Mouse (Mus musculus) limb, embryonic 13.5 days (tissue): ENCODE measurements around the gene Nisch. TPM values are rescaled to one million over a fixed set of nuclear protein-coding genes. Genes with fewer than 3 reads are reported as not detected.

ENCODE experiments used
- ATAC-seq: fragments of 200-750 bp; cut with Nextera tagmentation; 2 replicates; pipeline ENCODE4 v1.8.0; 2017; ENCODE audit warnings: low read depth, moderate number of reproducible peaks, moderate TSS enrichment; ENCODE audit not compliant: low FRiP score
- H3K27ac ChIP-seq: fragments of 300-500 bp; sonication (generic); 2 replicates; pipeline ENCODE4 v1.5.1; 2015; ENCODE audit warnings: inconsistent platforms, mild to moderate bottlenecking, moderate library complexity
- H3K27me3 ChIP-seq: fragments of 300-500 bp; sonication (generic); 2 replicates; pipeline ENCODE4 v1.6.1; 2015; ENCODE audit warnings: mild to moderate bottlenecking, inconsistent platforms
- H3K36me3 ChIP-seq: fragments of 300-500 bp; sonication (generic); 2 replicates; pipeline ENCODE4 v1.6.1; 2015; ENCODE audit warnings: inconsistent platforms, mild to moderate bottlenecking, moderate library complexity
- H3K4me1 ChIP-seq: fragments of 300-500 bp; sonication (generic); 2 replicates; pipeline ENCODE4 v1.6.1; 2015; ENCODE audit warnings: inconsistent platforms
- H3K4me2 ChIP-seq: fragments of 300-500 bp; sonication (generic); replicated peaks from 2 replicates; pipeline ENCODE4 v1.6.1; 2015; ENCODE audit warnings: inconsistent platforms, mild to moderate bottlenecking, moderate library complexity
- H3K4me3 ChIP-seq: fragments of 300-500 bp; sonication (generic); 2 replicates; pipeline ENCODE4 v1.5.1; 2015; ENCODE audit warnings: moderate library complexity, mild to moderate bottlenecking, inconsistent platforms
- H3K9ac ChIP-seq: fragments of 300-500 bp; sonication (generic); 2 replicates; pipeline ENCODE4 v1.6.1; 2015; ENCODE audit warnings: mild to moderate bottlenecking, inconsistent platforms
- H3K9me3 ChIP-seq: fragments of 300-500 bp; sonication (generic); 2 replicates; pipeline ENCODE4 v1.6.1; 2016; ENCODE audit warnings: inconsistent platforms
- WGBS: fragments of 180-500 bp; shearing (Covaris S2); methylation state at CpG from one replicate; pipeline ENCODE4 v1.1.7; 2015; 5-methylcytosine and 5-hydroxymethylcytosine counted together
- polyA plus RNA-seq: library from polyadenylated mRNA; unstranded; fragments of >200 nt; fragmentation: Nextera tagmentation; extraction: Ambion mirVana; gene quantifications from 2 replicates; pipeline ENCODE4 v1.2.1, GENCODE M21; 2015

Nisch gene
- polyA plus RNA-seq, 1 experiment from 2014 or later: 480 TPM

GRCm38 (mm10) chr14:31199599-31199998 is 17.1 kb downstream of the Nisch start:
- Histone ChIP-seq H3K9me3 (no peaks in the 10 kb centered on the region), H3K27me3 (no peaks in the 10 kb centered on the region), H3K9ac (no peak overlapping the region), H3K36me3 (peaks cover 95% of the 10 kb centered on the region), H3K4me3 (no peak overlapping the region), H3K4me2 (no peak overlapping the region), H3K4me1 (peaks cover 11% of the 10 kb centered on the region), H3K27ac (no peak overlapping the region)
- no peak for ATAC-seq
- 91% methylated on average over 7 of the region's 7 CpGs for WGBS

- Histone ChIP-seq H3K36me3 (peaks cover 95% of the 10 kb centered on the region), H3K27ac (no peak overlapping the region), H3K27me3 (no peaks in the 10 kb centered on the region), H3K4me2 (no peak overlapping the region), H3K9ac (no peak overlapping the region), H3K4me3 (no peak overlapping the region), H3K4me1 (0 out of 2 replicates have a peak, but pooled peaks cover 3% of the 10 kb centered on the region), H3K9me3 (no peaks in the 10 kb centered on the region)
- 82% methylated on average over 16 of the region's 16 CpGs for WGBS
- 0 out of 2 replicates have a peak, but pooled peaks have one; percentile 62 for ATAC-seq
Measured at GRCm38 (mm10) chr14:31197547-31198516, 18.9 kb downstream of the Nisch start.

DNA sequence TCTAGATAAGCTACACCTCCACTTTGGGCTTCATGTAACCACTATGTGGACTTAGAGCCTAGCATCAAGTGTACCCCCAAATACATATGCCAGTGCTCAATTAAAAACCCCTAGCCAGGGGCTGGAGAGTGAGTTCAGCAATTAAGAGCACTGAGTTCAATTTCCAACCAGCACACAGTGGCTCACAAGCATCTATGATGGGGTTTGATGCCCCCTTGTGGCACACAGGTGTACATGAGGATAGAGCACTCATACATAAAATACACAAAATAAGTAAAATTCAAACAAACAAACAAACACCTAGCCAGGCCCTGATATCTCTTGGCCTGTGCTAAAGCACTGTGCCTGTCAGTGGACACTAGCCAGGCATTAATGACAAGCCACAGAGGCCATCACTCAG is 20.8 kb downstream of the Nisch start:
- Histone ChIP-seq H3K4me2 (no peak overlapping the region), H3K4me1 (no peaks in the 10 kb centered on the region), H3K9me3 (no peaks in the 10 kb centered on the region), H3K4me3 (no peak overlapping the region), H3K9ac (no peak overlapping the region), H3K27ac (no peak overlapping the region), H3K36me3 (peaks cover 95% of the 10 kb centered on the region), H3K27me3 (no peaks in the 10 kb centered on the region)
- ATAC-seq: no peak

DNA sequence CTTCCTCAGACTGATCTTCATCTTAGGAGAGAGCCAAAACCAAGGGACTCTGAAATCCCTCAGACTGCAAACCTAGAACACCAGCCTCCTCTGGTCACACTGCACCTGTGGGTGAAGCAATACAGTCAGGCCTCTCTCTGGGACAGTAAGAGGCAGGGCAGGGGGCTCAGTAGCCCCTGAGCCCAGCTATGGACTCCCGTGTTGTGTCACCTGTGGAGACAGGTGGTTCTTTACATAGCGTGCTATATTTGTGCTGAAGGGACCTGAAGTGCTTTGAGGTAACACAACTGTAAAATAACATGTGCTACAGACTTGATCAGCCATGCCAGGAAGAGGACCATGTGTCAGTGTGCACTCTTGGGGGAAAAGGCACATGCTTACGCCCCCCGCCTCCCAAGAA is 21.2 kb downstream of the Nisch start:
- no peak for ATAC-seq
- H3K27ac ChIP-seq: no peak overlapping the region
- H3K4me1 ChIP-seq: no peaks in the 10 kb centered on the region
- WGBS: 95% methylated on average over 4 of the region's 4 CpGs
- H3K9ac ChIP-seq: no peak overlapping the region
- no peaks in the 10 kb centered on the region for H3K9me3 ChIP-seq
- no peak overlapping the region for H3K4me3 ChIP-seq
- H3K4me2 ChIP-seq: no peak overlapping the region
- H3K36me3 ChIP-seq: peaks cover 95% of the 10 kb centered on the region
- H3K27me3 ChIP-seq: no peaks in the 10 kb centered on the region

- WGBS: 79% methylated on average over 14 of the region's 14 CpGs
- ATAC-seq: no peak
- Histone ChIP-seq H3K9ac (no peak overlapping the region), H3K4me3 (no peak overlapping the region), H3K9me3 (no peaks in the 10 kb centered on the region), H3K27ac (no peak overlapping the region), H3K36me3 (peaks cover 95% of the 10 kb centered on the region), H3K4me2 (no peak overlapping the region), H3K4me1 (no peaks in the 10 kb centered on the region), H3K27me3 (no peaks in the 10 kb centered on the region)
Measured at GRCm38 (mm10) chr14:31194891-31195513, 21.7 kb downstream of the Nisch start.

DNA sequence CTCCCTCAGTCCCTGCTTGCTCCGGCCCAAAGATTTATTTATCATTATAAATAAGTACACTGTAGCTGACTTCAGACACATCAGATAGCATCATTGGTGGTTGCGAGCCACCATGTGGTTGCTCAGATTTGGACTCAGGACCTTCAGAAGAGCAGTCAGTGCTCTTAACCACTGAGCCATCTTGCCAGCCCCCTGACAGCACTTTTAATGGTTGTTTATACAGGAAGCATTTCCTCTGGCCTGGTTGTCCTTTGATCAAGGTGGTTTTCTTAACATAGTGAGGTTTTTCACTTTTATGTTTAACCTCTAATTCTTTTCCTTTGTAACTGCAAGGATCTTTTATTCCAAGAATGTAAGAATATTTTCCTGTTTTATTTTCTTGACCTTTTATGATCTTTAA is 22.3 kb downstream of the Nisch start:
- no peak overlapping the region for H3K4me3 ChIP-seq
- H3K4me2 ChIP-seq: no peak overlapping the region
- no peaks in the 10 kb centered on the region for H3K4me1 ChIP-seq
- H3K9ac ChIP-seq: no peak overlapping the region
- peaks cover 95% of the 10 kb centered on the region for H3K36me3 ChIP-seq
- no peak for ATAC-seq
- H3K27ac ChIP-seq: no peak overlapping the region
- no peaks in the 10 kb centered on the region for H3K9me3 ChIP-seq
- WGBS: 94% methylated on average over 2 of the region's 2 CpGs
- H3K27me3 ChIP-seq: no peaks in the 10 kb centered on the region

- H3K9ac ChIP-seq: no peak overlapping the region
- H3K4me3 ChIP-seq: no peak overlapping the region
- H3K27ac ChIP-seq: no peak overlapping the region
- peaks cover 96% of the 10 kb centered on the region for H3K36me3 ChIP-seq
- no peak for ATAC-seq
- H3K9me3 ChIP-seq: no peaks in the 10 kb centered on the region
- no peaks in the 10 kb centered on the region for H3K4me1 ChIP-seq
- WGBS: 84% methylated on average over 7 of the region's 7 CpGs
- H3K27me3 ChIP-seq: no peaks in the 10 kb centered on the region
- H3K4me2 ChIP-seq: no peak overlapping the region
Measured at GRCm38 (mm10) chr14:31193791-31194190, 23.0 kb downstream of the Nisch start.

GRCm38 (mm10) chr14:31191936-31192335 is 24.8 kb downstream of the Nisch start:
- 76% methylated on average over 2 of the region's 2 CpGs for whole genome bisulfite sequencing
- no peak overlapping the region for H3K4me2 ChIP-seq

GRCm38 (mm10) chr14:31189348-31189747 is 27.4 kb downstream of the Nisch start:
- Histone ChIP-seq H3K27me3 (no peaks in the 10 kb centered on the region), H3K9ac (no peak overlapping the region), H3K4me3 (no peak overlapping the region), H3K4me1 (no peaks in the 10 kb centered on the region), H3K36me3 (peaks cover 100% of the 10 kb centered on the region), H3K27ac (no peak overlapping the region), H3K9me3 (no peaks in the 10 kb centered on the region), H3K4me2 (no peak overlapping the region)
- WGBS: 88% methylated on average over 3 of the region's 3 CpGs
- ATAC-seq: no peak

More at GRCm38 (mm10) chr14:31191936-31192335, 24.8 kb downstream of the Nisch start:
- H3K27me3 ChIP-seq: no peaks in the 10 kb centered on the region
- H3K9me3 ChIP-seq: no peaks in the 10 kb centered on the region
- no peaks in the 10 kb centered on the region for H3K4me1 ChIP-seq
- H3K4me3 ChIP-seq: no peak overlapping the region
- H3K27ac ChIP-seq: no peak overlapping the region
- peaks cover 98% of the 10 kb centered on the region for H3K36me3 ChIP-seq
- no peak overlapping the region for H3K9ac ChIP-seq
- no peak for ATAC-seq

- Histone ChIP-seq H3K36me3 (peaks cover 100% of the 10 kb centered on the region), H3K27ac (no peak overlapping the region), H3K9ac (no peak overlapping the region), H3K27me3 (no peaks in the 10 kb centered on the region), H3K4me1 (no peaks in the 10 kb centered on the region), H3K9me3 (no peaks in the 10 kb centered on the region), H3K4me3 (no peak overlapping the region), H3K4me2 (no peak overlapping the region)
- ATAC-seq: no peak
- WGBS: 87% methylated on average over 6 of the region's 6 CpGs
Measured at GRCm38 (mm10) chr14:31188771-31189181, 28.0 kb downstream of the Nisch start.

- Histone ChIP-seq H3K4me3 (no peak overlapping the region), H3K27ac (no peak overlapping the region), H3K9ac (no peak overlapping the region), H3K36me3 (peaks cover 100% of the 10 kb centered on the region), H3K27me3 (no peaks in the 10 kb centered on the region), H3K9me3 (no peaks in the 10 kb centered on the region), H3K4me1 (no peaks in the 10 kb centered on the region), H3K4me2 (no peak overlapping the region)
- 84% methylated on average over 4 of the region's 4 CpGs for WGBS
- no peak for ATAC-seq
Measured at GRCm38 (mm10) chr14:31186656-31187055, 30.1 kb downstream of the Nisch start.

DNA sequence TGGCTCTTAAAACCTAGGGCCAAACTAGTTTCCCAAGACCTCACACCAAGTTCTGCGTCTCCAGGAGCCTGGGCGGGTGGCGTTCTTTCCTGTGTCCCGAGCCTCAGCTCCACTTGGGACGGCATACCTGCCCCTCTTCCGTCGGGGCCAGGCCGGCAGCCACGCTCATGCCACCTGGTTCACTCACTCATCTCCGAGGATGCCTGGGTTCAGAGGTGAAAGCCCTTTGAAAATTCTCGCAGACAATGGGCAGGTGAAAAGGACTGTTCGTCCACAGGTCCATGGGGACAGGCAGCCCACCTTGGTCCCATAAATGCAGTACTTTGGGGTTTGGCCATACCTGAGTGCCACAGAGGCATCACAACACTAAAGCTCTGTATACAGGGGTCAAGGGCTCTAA is 32.6 kb downstream of the Nisch start:
- Histone ChIP-seq H3K4me3 (no peak overlapping the region), H3K9ac (no peak overlapping the region), H3K27ac (no peak overlapping the region), H3K4me2 (no peak overlapping the region), H3K36me3 (peaks cover 100% of the 10 kb centered on the region), H3K27me3 (no peaks in the 10 kb centered on the region), H3K4me1 (no peaks in the 10 kb centered on the region), H3K9me3 (no peaks in the 10 kb centered on the region)
- whole genome bisulfite sequencing: 94% methylated on average over 12 of the region's 12 CpGs
- ATAC-seq: no peak
